Mouse (Mus musculus) hindlimb bud, embryonic 11.5 days (tissue): ENCODE measurements around the gene Casq2.

Experiments used
- DNase-seq: peaks from one replicate; pipeline ENCODE4 v3.0.0-alpha.2; 2012; ENCODE audit warnings: low read depth, low spot score; ENCODE audit errors: extremely low spot score

Gene Casq2

GRCm38 (mm10) chr3:102079413-102079812 is 6.8 kb upstream of the Casq2 start:
- DNase-seq = no peak

- DNase-seq = peak; percentile 69
Observed at GRCm38 (mm10) chr3:102081862-102082261, 4.4 kb upstream of the Casq2 start.

GRCm38 (mm10) chr3:102083589-102084230 is 2.5 kb upstream of the Casq2 start:
- DNase-seq = no peak

- no peak for DNase-seq
Observed at GRCm38 (mm10) chr3:102084833-102085491, 1.3 kb upstream of the Casq2 start.

GRCm38 (mm10) chr3:102085719-102086118 is 496 bp upstream of the Casq2 start:
- no peak for DNase-seq

- no peak for DNase-seq
Observed at GRCm38 (mm10) chr3:102094841-102095240, 8.6 kb downstream of the Casq2 start.

GRCm38 (mm10) chr3:102095412-102095811 is 9.2 kb downstream of the Casq2 start:
- DNase-seq = no peak

- no peak for DNase-seq
Observed at GRCm38 (mm10) chr3:102096366-102096765, 10.2 kb downstream of the Casq2 start.

GRCm38 (mm10) chr3:102096976-102097375 is 10.8 kb downstream of the Casq2 start:
- DNase-seq = no peak

GRCm38 (mm10) chr3:102099242-102099641 is 13.0 kb downstream of the Casq2 start:
- no peak for DNase-seq

- no peak for DNase-seq
Observed at GRCm38 (mm10) chr3:102099793-102100192, 13.6 kb downstream of the Casq2 start.

GRCm38 (mm10) chr3:102101445-102101844 is 15.2 kb downstream of the Casq2 start:
- DNase-seq = no peak

- DNase-seq = no peak
Observed at GRCm38 (mm10) chr3:102103811-102104565, 17.8 kb downstream of the Casq2 start.

GRCm38 (mm10) chr3:102108201-102108600 is 22.0 kb downstream of the Casq2 start:
- DNase-seq = no peak

- no peak for DNase-seq
Observed at GRCm38 (mm10) chr3:102111979-102112599, 25.9 kb downstream of the Casq2 start.

- DNase-seq = no peak
Observed at GRCm38 (mm10) chr3:102120947-102121346, 34.7 kb downstream of the Casq2 start.

GRCm38 (mm10) chr3:102122046-102122445 is 35.8 kb downstream of the Casq2 start:
- DNase-seq = no peak

GRCm38 (mm10) chr3:102123654-102124053 is 37.4 kb downstream of the Casq2 start:
- DNase-seq = no peak

- DNase-seq = no peak
Observed at GRCm38 (mm10) chr3:102125546-102125945, 39.3 kb downstream of the Casq2 start.

GRCm38 (mm10) chr3:102127114-102127513 is 40.9 kb downstream of the Casq2 start:
- no peak for DNase-seq

- no peak for DNase-seq
Observed at GRCm38 (mm10) chr3:102128242-102128641, 42.0 kb downstream of the Casq2 start.

GRCm38 (mm10) chr3:102130478-102130877 is 44.3 kb downstream of the Casq2 start:
- DNase-seq = no peak
